15 mouse cellular contexts compared by ENCODE assay signal in the genomic region with DNA sequence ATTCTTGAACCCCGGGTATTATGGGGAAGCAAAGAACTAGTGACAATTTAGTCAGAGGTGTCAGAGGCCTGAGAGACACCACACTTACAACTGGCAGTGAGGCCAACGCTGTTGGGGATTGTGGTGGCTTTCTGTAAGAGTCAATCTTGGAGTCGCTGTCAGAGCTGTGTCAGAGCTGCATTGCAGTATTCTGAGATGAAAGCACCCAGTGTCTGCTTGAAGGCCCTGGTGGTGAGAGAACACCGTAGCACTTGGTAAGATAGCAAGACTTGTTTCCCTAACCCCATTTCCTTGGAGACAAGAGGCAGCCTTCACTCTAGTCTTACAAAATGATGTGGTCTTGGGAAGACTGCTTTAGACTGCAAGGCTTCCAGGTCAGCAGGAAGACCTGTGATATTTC. TPM values are rescaled to one million over a fixed set of nuclear protein-coding genes. Genes with fewer than 3 reads are reported as not detected.
DNase-seq lines count a peak whose midpoint lies in the region; ATAC-seq and TF ChIP-seq lines count a peak whose summit lies in the region.
"Had no signal": no experiment of that assay in that cellular context is flagged by ENCODE, and none has a peak within 500 bp of the region (broad histone marks: within the 10 kb centered on the region; RNA-seq: fewer than 3 reads in every experiment).

No protein-coding gene starts in this region.

- no peak overlapping the region for H3K9ac ChIP-seq in liver, embryonic 11.5 days (ENCODE audit: low read depth, low read length)
- no peak overlapping the region for H3K9ac ChIP-seq in liver, postnatal 0 days (replicated peaks)
- 0 out of 2 replicates have a peak overlapping the region, but pooled peaks have one; percentile 12 for H3K9ac ChIP-seq in heart, embryonic 15.5 days
- H3K9ac ChIP-seq in hindbrain, embryonic 12.5 days, result no peak overlapping the region
- H3K9ac ChIP-seq: forebrain, embryonic 13.5 days; hindbrain, embryonic 15.5 days; limb, embryonic 13.5 days; midbrain, embryonic 12.5 days; neural tube, embryonic 13.5 days had no signal

- 60% methylated on average over 4 of the region's 4 CpGs for WGBS in liver, embryonic 11.5 days
- 62% methylated on average over 4 of the region's 4 CpGs for WGBS in liver, postnatal 0 days (ENCODE audit: insufficient replicate concordance)
- WGBS in heart, embryonic 15.5 days, result 35% methylated on average over 4 of the region's 4 CpGs
- WGBS in hindbrain, embryonic 12.5 days, result 72% methylated on average over 4 of the region's 4 CpGs

- peak; percentile 18 for DNase-seq in gastrocnemius, adult 2 months
- DNase-seq in gastrocnemius, postnatal 10 days, result no peak
- DNase-seq in liver, embryonic 11.5 days (ENCODE audit: low spot score), result no peak
- DNase-seq in liver, postnatal 0 days, result no peak
- DNase-seq in naive thymus-derived CD4-positive, alpha-beta T cell, adult 2 months (ENCODE audit: low read depth), result peak; percentile 66
- no peak for DNase-seq in urinary bladder, adult 2 months (ENCODE audit: low spot score)
- DNase-seq: B cell, adult 2 months; layer of hippocampus, postnatal 36 days had no signal

- H3K27me3 ChIP-seq in liver, embryonic 11.5 days (replicated peaks; ENCODE audit: control insufficient read depth, insufficient read depth, low read length), result no peaks in the 10 kb centered on the region
- H3K27me3 ChIP-seq in liver, postnatal 0 days (ENCODE audit: insufficient read depth, low read length), result no peaks in the 10 kb centered on the region
- H3K27me3 ChIP-seq in heart, embryonic 15.5 days, result no peaks in the 10 kb centered on the region
- no peaks in the 10 kb centered on the region for H3K27me3 ChIP-seq in hindbrain, embryonic 12.5 days
- H3K27me3 ChIP-seq: forebrain, embryonic 13.5 days; hindbrain, embryonic 15.5 days; limb, embryonic 13.5 days; midbrain, embryonic 12.5 days; neural tube, embryonic 13.5 days had no signal

- peaks cover 8% of the 10 kb centered on the region for H3K4me1 ChIP-seq in liver, embryonic 11.5 days (replicated peaks; ENCODE audit: control insufficient read depth, insufficient read depth, low read length)
- peaks cover 14% of the 10 kb centered on the region for H3K4me1 ChIP-seq in liver, postnatal 0 days (ENCODE audit: insufficient read depth)
- H3K4me1 ChIP-seq in heart, embryonic 15.5 days (replicated peaks), result peaks cover 58% of the 10 kb centered on the region
- peaks cover 8% of the 10 kb centered on the region for H3K4me1 ChIP-seq in hindbrain, embryonic 12.5 days

- H3K4me2 ChIP-seq in liver, embryonic 11.5 days, result no peak overlapping the region
- no peak overlapping the region for H3K4me2 ChIP-seq in liver, postnatal 0 days (ENCODE audit: low read depth, low read length)
- H3K4me2 ChIP-seq in heart, embryonic 15.5 days, result peak overlapping the region; percentile 30
- no peak overlapping the region for H3K4me2 ChIP-seq in hindbrain, embryonic 12.5 days (replicated peaks)
- H3K4me2 ChIP-seq: forebrain, embryonic 13.5 days; hindbrain, embryonic 15.5 days; limb, embryonic 13.5 days; midbrain, embryonic 12.5 days; neural tube, embryonic 13.5 days had no signal

- H3K9me3 ChIP-seq in liver, embryonic 11.5 days (ENCODE audit: control insufficient read depth, low read length), result no peaks in the 10 kb centered on the region
- no peaks in the 10 kb centered on the region for H3K9me3 ChIP-seq in liver, postnatal 0 days (ENCODE audit: low read length)
- H3K9me3 ChIP-seq in heart, embryonic 15.5 days (replicated peaks), result no peaks in the 10 kb centered on the region
- H3K9me3 ChIP-seq in hindbrain, embryonic 12.5 days (replicated peaks), result no peaks in the 10 kb centered on the region
- H3K9me3 ChIP-seq: forebrain, embryonic 13.5 days; hindbrain, embryonic 15.5 days; limb, embryonic 13.5 days; midbrain, embryonic 12.5 days; neural tube, embryonic 13.5 days had no signal

- H3K36me3 ChIP-seq in liver, embryonic 11.5 days (ENCODE audit: control insufficient read depth, insufficient read depth, low read length), result no peaks in the 10 kb centered on the region
- H3K36me3 ChIP-seq in liver, postnatal 0 days (replicated peaks; ENCODE audit: insufficient read depth, low read length), result no peaks in the 10 kb centered on the region
- no peaks in the 10 kb centered on the region for H3K36me3 ChIP-seq in heart, embryonic 15.5 days
- 0 out of 2 replicates have a peak, but pooled peaks cover 5% of the 10 kb centered on the region for H3K36me3 ChIP-seq in hindbrain, embryonic 12.5 days
- H3K36me3 ChIP-seq: hindbrain, embryonic 15.5 days; limb, embryonic 13.5 days; midbrain, embryonic 12.5 days; neural tube, embryonic 13.5 days had no signal

- H3K4me3 ChIP-seq in gastrocnemius, adult 2 months, result peak overlapping the region; percentile 47
- H3K4me3 ChIP-seq in liver, embryonic 11.5 days (ENCODE audit: low read depth, low read length), result no peak overlapping the region
- H3K4me3 ChIP-seq in liver, postnatal 0 days (ENCODE audit: low read depth, low read length), result no peak overlapping the region
- no peak overlapping the region for H3K4me3 ChIP-seq in heart, embryonic 15.5 days
- H3K4me3 ChIP-seq in hindbrain, embryonic 12.5 days, result no peak overlapping the region
- H3K4me3 ChIP-seq: forebrain, embryonic 13.5 days; hindbrain, embryonic 15.5 days; limb, embryonic 13.5 days; midbrain, embryonic 12.5 days; neural tube, embryonic 13.5 days had no signal

- no peak for TF ChIP-seq EP300 in liver, postnatal 0 days (IDR thresholded peaks at IDR 0.05; ENCODE audit: low read depth)

- peak overlapping the region; percentile 88 for H3K27ac ChIP-seq in gastrocnemius, adult 2 months
- H3K27ac ChIP-seq in liver, embryonic 11.5 days (ENCODE audit: low read depth, low read length), result no peak overlapping the region
- no peak overlapping the region for H3K27ac ChIP-seq in liver, postnatal 0 days (ENCODE audit: low read depth)
- H3K27ac ChIP-seq in heart, embryonic 15.5 days, result peak overlapping the region; percentile 75
- no peak overlapping the region for H3K27ac ChIP-seq in hindbrain, embryonic 12.5 days
- H3K27ac ChIP-seq: forebrain, embryonic 13.5 days; hindbrain, embryonic 15.5 days; limb, embryonic 13.5 days; midbrain, embryonic 12.5 days; neural tube, embryonic 13.5 days had no signal

- intact Hi-C loops in gastrocnemius, adult 2 months (cut with DNase I), result no loop called here

- TF ChIP-seq CTCF in gastrocnemius, adult 2 months (IDR thresholded peaks at IDR 0.05), result no peak
- TF ChIP-seq CTCF in liver, postnatal 0 days (IDR thresholded peaks at IDR 0.05; ENCODE audit: low read depth), result no peak

- 0 out of 2 replicates have a peak, but pooled peaks have one; percentile 23 for ATAC-seq in liver, embryonic 11.5 days (replicated peaks; ENCODE audit: low FRiP score)
- no peak for ATAC-seq in liver, postnatal 0 days
- ATAC-seq in heart, embryonic 15.5 days (replicated peaks; ENCODE audit: insufficient number of reproducible peaks, insufficient read depth, low FRiP score, low read depth), result no peak
- ATAC-seq in hindbrain, embryonic 12.5 days (ENCODE audit: low FRiP score), result no peak
- ATAC-seq: forebrain, embryonic 13.5 days had no signal

RNA-seq across cellular contexts. Expression of gene 1700056E22Rik, which starts 18.2 kb away (rescaled TPM):
- under 1 TPM; 0.18 to 0.42 TPM for total RNA-seq in gastrocnemius, adult 2 months (2021)
- 1 to 10 TPM; 1.4 to 2.1 TPM for total RNA-seq in gastrocnemius, postnatal 10 days (2021)
- 0.70 and 0.95 TPM in 2 replicates for polyA plus RNA-seq in liver, embryonic 11.5 days (2014; fragmentation: Nextera tagmentation; extraction: Ambion mirVana)
- 2.0 and 2.4 TPM in 2 replicates for polyA plus RNA-seq in liver, postnatal 0 days (2015; fragmentation: Nextera tagmentation; extraction: Ambion mirVana)
- 1.7 and 2.1 TPM in 2 replicates for polyA plus RNA-seq in heart, embryonic 15.5 days (2015; fragmentation: Nextera tagmentation; extraction: Ambion mirVana)
- 1.7 and 1.9 TPM in 2 replicates for polyA plus RNA-seq in hindbrain, embryonic 12.5 days (2016; fragmentation: Nextera tagmentation; extraction: Ambion mirVana)
- 0.66 and 0.94 TPM in 2 replicates for polyA plus RNA-seq in urinary bladder, adult 2 months (2012; rRNA removed)
- total RNA-seq: layer of hippocampus, postnatal 36 days had no signal

RNA-seq across cellular contexts. Expression of gene Dusp10, which starts 39.2 kb away (rescaled TPM):
- 10 to 100 TPM; 18.4 to 25.0 TPM for total RNA-seq in gastrocnemius, adult 2 months (2021)
- total RNA-seq in gastrocnemius, postnatal 10 days (2021), result 10 to 100 TPM; 24.9 to 39.5 TPM
- 5.4 and 6.1 TPM in 2 replicates for polyA plus RNA-seq in liver, embryonic 11.5 days (2014; fragmentation: Nextera tagmentation; extraction: Ambion mirVana)
- polyA plus RNA-seq in liver, postnatal 0 days (2015; fragmentation: Nextera tagmentation; extraction: Ambion mirVana), result 2.6 and 2.7 TPM in 2 replicates
- 10.5 and 14.0 TPM in 2 replicates for polyA plus RNA-seq in heart, embryonic 15.5 days (2015; fragmentation: Nextera tagmentation; extraction: Ambion mirVana)
- 7.5 and 8.0 TPM in 2 replicates for polyA plus RNA-seq in hindbrain, embryonic 12.5 days (2016; fragmentation: Nextera tagmentation; extraction: Ambion mirVana)
- polyA plus RNA-seq in urinary bladder, adult 2 months (2012; rRNA removed), result 8.4 and 10.3 TPM in 2 replicates

Comparison
In these comparisons a context has a peak if more than half of its experiments do, and no peak if none do; other contexts are left out.
1. DNase-seq: peak in gastrocnemius, adult 2 months (single experiment) and naive thymus-derived CD4-positive, alpha-beta T cell, adult 2 months (single experiment); none in gastrocnemius, postnatal 10 days (single experiment), liver, embryonic 11.5 days (single experiment), liver, postnatal 0 days (single experiment) and urinary bladder, adult 2 months (single experiment).
2. H3K27ac ChIP-seq: peak in gastrocnemius, adult 2 months (single experiment) and heart, embryonic 15.5 days (single experiment); none in liver, embryonic 11.5 days (single experiment), liver, postnatal 0 days (single experiment) and hindbrain, embryonic 12.5 days (single experiment).